In the genomic region with DNA sequence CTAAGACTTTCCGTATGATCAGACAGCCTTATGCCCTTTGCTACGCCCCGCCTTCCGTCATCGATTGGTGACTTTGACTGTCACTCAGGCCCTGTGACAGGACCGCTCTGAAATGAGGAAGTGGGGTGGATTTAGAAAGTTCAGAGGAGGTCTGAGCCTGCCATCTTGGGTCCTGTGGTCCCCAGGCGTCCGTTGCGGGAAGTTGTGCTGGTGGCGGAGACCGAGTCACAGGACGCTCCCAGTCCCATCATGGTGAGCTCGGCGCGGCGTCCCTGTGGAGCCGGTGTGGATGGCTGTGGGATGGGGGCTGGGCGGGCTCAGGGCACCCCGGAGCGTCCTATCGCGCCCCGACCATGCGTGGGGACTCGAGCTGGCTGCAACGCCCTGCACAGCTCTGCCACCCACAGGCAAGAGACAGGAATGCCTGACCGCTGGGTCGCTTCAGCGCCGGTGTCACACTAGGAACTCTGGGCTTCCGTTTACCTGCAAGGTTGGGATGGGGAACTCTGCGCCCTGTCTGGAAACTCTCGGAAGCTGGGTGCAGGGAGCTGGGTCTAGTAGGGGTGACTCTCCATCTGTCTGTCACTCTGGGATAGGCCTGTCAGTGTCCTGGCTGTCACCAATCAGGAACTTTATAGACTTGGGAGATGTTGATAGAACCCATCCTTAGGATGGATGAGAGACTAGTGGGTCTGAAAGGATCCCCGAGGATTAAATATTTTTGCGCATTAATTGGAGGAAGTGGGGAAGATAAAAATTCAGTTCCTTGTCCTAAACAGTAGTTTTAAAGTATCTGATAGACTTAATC, we compare ENCODE assay signal across 8 mouse cellular contexts. TPM values are rescaled to one million over a fixed set of nuclear protein-coding genes. Genes with fewer than 3 reads are reported as not detected.
A peak's percentile ranks its signal among the peaks of the same experiment; 100 is the strongest.
DNase-seq lines count a peak whose midpoint lies in the region; ATAC-seq and TF ChIP-seq lines count a peak whose summit lies in the region.

Zfp809 (plus strand) TSS at position 134 of the 808 bp plus-strand sequence.

- peak within 1 kb of the TSS; percentile 87 for H3K9ac ChIP-seq in embryonic facial prominence, embryonic 14.5 days (ENCODE audit: low read depth, low read length)
- H3K9ac ChIP-seq in heart, adult 2 months (ENCODE audit: low read depth, low read length) = peak within 1 kb of the TSS; percentile 85
- peak within 1 kb of the TSS; percentile 79 for H3K9ac ChIP-seq in limb, embryonic 13.5 days
- H3K9ac ChIP-seq in midbrain, embryonic 16.5 days (ENCODE audit: low read depth, low read length) = peak within 1 kb of the TSS; percentile 81

- peak within 1 kb of the TSS; percentile 74 for H3K4me3 ChIP-seq in embryonic facial prominence, embryonic 14.5 days (ENCODE audit: low read depth, low read length)
- H3K4me3 ChIP-seq in heart, adult 2 months = peak within 1 kb of the TSS; percentile 66
- H3K4me3 ChIP-seq in limb, embryonic 13.5 days = peak within 1 kb of the TSS; percentile 79
- peak within 1 kb of the TSS; percentile 77 for H3K4me3 ChIP-seq in midbrain, embryonic 16.5 days (ENCODE audit: low read depth, low read length)

- H3K79me2 ChIP-seq in heart, adult 2 months (replicated peaks; ENCODE audit: control insufficient read depth, insufficient read depth, low read length) = 0 out of 2 replicates have a peak, but pooled peaks cover 2% of the 10 kb centered on the region

- H3K36me3 ChIP-seq in embryonic facial prominence, embryonic 14.5 days (ENCODE audit: control insufficient read depth, insufficient read depth, low read length) = no peaks in the 10 kb centered on the region
- H3K36me3 ChIP-seq in heart, adult 2 months (ENCODE audit: control insufficient read depth, insufficient read depth, low read length) = no peaks in the 10 kb centered on the region
- no peaks in the 10 kb centered on the region for H3K36me3 ChIP-seq in limb, embryonic 13.5 days
- no peaks in the 10 kb centered on the region for H3K36me3 ChIP-seq in midbrain, embryonic 16.5 days (ENCODE audit: control insufficient read depth, insufficient read depth, low read length)

- no peaks in the 10 kb centered on the region for H3K27me3 ChIP-seq in embryonic facial prominence, embryonic 14.5 days (replicated peaks; ENCODE audit: control insufficient read depth, insufficient read depth, low read length)
- H3K27me3 ChIP-seq in heart, adult 2 months (ENCODE audit: control insufficient read depth, insufficient read depth, low read length) = no peaks in the 10 kb centered on the region
- no peaks in the 10 kb centered on the region for H3K27me3 ChIP-seq in limb, embryonic 13.5 days
- H3K27me3 ChIP-seq in midbrain, embryonic 16.5 days (ENCODE audit: control insufficient read depth, insufficient read depth, low read depth, low read length) = no peaks in the 10 kb centered on the region

- ATAC-seq in embryonic facial prominence, embryonic 14.5 days (ENCODE audit: low read depth) = peak; percentile 99
- ATAC-seq in limb, embryonic 13.5 days (ENCODE audit: low FRiP score, low read depth) = peak; percentile 99
- ATAC-seq in midbrain, embryonic 16.5 days = peak; percentile 99

- H3K4me2 ChIP-seq in embryonic facial prominence, embryonic 14.5 days (ENCODE audit: low read depth, low read length) = peak within 1 kb of the TSS; percentile 80
- H3K4me2 ChIP-seq in limb, embryonic 13.5 days (replicated peaks) = peak within 1 kb of the TSS; percentile 77
- peak within 1 kb of the TSS; percentile 86 for H3K4me2 ChIP-seq in midbrain, embryonic 16.5 days (ENCODE audit: low read length)

- H3K9me3 ChIP-seq in embryonic facial prominence, embryonic 14.5 days (ENCODE audit: control insufficient read depth, low read length) = no peaks in the 10 kb centered on the region
- no peaks in the 10 kb centered on the region for H3K9me3 ChIP-seq in limb, embryonic 13.5 days
- H3K9me3 ChIP-seq in midbrain, embryonic 16.5 days (replicated peaks; ENCODE audit: control insufficient read depth, low read length, poor library complexity, severe bottlenecking) = no peaks in the 10 kb centered on the region

- peak; percentile 92 for TF ChIP-seq CTCF in heart, adult 2 months (IDR thresholded peaks at IDR 0.05)

- DNase-seq in 3T3-L1 (ENCODE audit: low read depth, low spot score) = peak; percentile 99
- DNase-seq in adrenal gland, postnatal 4 days (ENCODE audit: low spot score in 2 of 2) = peak; percentile 95 to 99
- peak; percentile 98 for DNase-seq in embryonic facial prominence, embryonic 14.5 days (ENCODE audit: low spot score)
- peak; percentile 99 to 100 for DNase-seq in heart, adult 2 months
- peak; percentile 99 to 100 for DNase-seq in kidney, adult 8-10 months
- peak; percentile 100 for DNase-seq in spleen, postnatal 10 days (ENCODE audit: low spot score in 2 of 2)

- peaks cover 4% of the 10 kb centered on the region; the same call in 1 of the 2 replicates for H3K4me1 ChIP-seq in embryonic facial prominence, embryonic 14.5 days (ENCODE audit: control insufficient read depth, insufficient read depth, low read length)
- H3K4me1 ChIP-seq in heart, adult 2 months (ENCODE audit: control insufficient read depth, insufficient read depth, low read length) = peaks cover 2% of the 10 kb centered on the region
- H3K4me1 ChIP-seq in limb, embryonic 13.5 days = peaks cover 4% of the 10 kb centered on the region; the same call in 1 of the 2 replicates
- peaks cover 4% of the 10 kb centered on the region; the same call in 1 of the 2 replicates for H3K4me1 ChIP-seq in midbrain, embryonic 16.5 days (ENCODE audit: control insufficient read depth, insufficient read depth, low read length)

- TF ChIP-seq EP300 in heart, adult 2 months (IDR thresholded peaks at IDR 0.05; ENCODE audit: insufficient read depth, low read depth, low read length) = peak; percentile 78; the same call in 1 of the 2 replicates

- peak within 1 kb of the TSS; percentile 87 for H3K27ac ChIP-seq in embryonic facial prominence, embryonic 14.5 days (replicated peaks; ENCODE audit: low read depth, low read length)
- peak within 1 kb of the TSS; percentile 95 for H3K27ac ChIP-seq in heart, adult 2 months
- peak within 1 kb of the TSS; percentile 88 for H3K27ac ChIP-seq in limb, embryonic 13.5 days
- H3K27ac ChIP-seq in midbrain, embryonic 16.5 days (ENCODE audit: low read length) = peak within 1 kb of the TSS; percentile 83

- peak; percentile 98 for TF ChIP-seq POLR2A in heart, adult 2 months (IDR thresholded peaks at IDR 0.05; ENCODE audit: insufficient read depth, low read depth, low read length)

- under 1% methylated on average over 34 of the region's 35 CpGs for whole genome bisulfite sequencing in embryonic facial prominence, embryonic 14.5 days
- under 1% methylated on average over 35 of the region's 35 CpGs for WGBS in heart, adult 2 months
- WGBS in limb, embryonic 13.5 days = 1% methylated on average over 35 of the region's 35 CpGs
- WGBS in midbrain, embryonic 16.5 days = 2% methylated on average over 35 of the region's 35 CpGs

- intact Hi-C loops in heart, adult 2 months (cut with DNase I) = loop anchor here (2.0 to 10.0 kb wide), 4 partner anchors 69 to 151 kb away; partner anchors contain the start of genes Gm49318, Pigyl, Zfp653 and Zfp810

RNA-seq across cellular contexts. Expression of gene Zfp809, which starts in this region (rescaled TPM):
- total RNA-seq in adrenal gland, postnatal 4 days (2021) = 10 to 100 TPM; 36.9 to 39.5 TPM
- 16.2 and 16.3 TPM in 2 replicates for polyA plus RNA-seq in embryonic facial prominence, embryonic 14.5 days (2014; fragmentation: Nextera tagmentation; extraction: Ambion mirVana)
- 10 to 100 TPM; 33.6 to 34.2 TPM for total RNA-seq in heart, adult 2 months (2021)
- polyA plus RNA-seq in heart, adult 2 months (2012; rRNA removed) = 14.8 and 26.6 TPM in 2 replicates
- 15.7 and 17.0 TPM in 2 replicates for polyA plus RNA-seq in limb, embryonic 13.5 days (2015; fragmentation: Nextera tagmentation; extraction: Ambion mirVana)
- 8.7 and 11.4 TPM in 2 replicates for polyA plus RNA-seq in midbrain, embryonic 16.5 days (2015; fragmentation: Nextera tagmentation; extraction: Ambion mirVana)

Comparison
In these comparisons a context has a peak if more than half of its experiments do, and no peak if none do; other contexts are left out.
1. Peak in every context shown above with its lines: DNase-seq, ATAC-seq, H3K4me3 ChIP-seq and H3K27ac ChIP-seq.